Mouse (Mus musculus): ENCODE data around the gene Gm10096. TPM values are rescaled to one million over a fixed set of nuclear protein-coding genes. Genes with fewer than 3 reads are reported as not detected.
"Not testable (repeated sequence)": the region's sequence is repeated elsewhere in the genome, so short reads cannot be mapped to it uniquely, and the experiment has no call there.

The Gm10096 gene
- not detected in 2 replicates for total RNA-seq (2017)

GRCm38 (mm10) chrX:28954602-28955001 lies at the start of gene Gm10096:
Gm10096 (minus strand) TSS chrX:28954702.
- not testable (repeated sequence) for ATAC-seq (ENCODE audit: extremely low read depth, insufficient number of reproducible peaks, low FRiP score, poor library complexity, severe bottlenecking)

Measured in neutrophil, adult 5-6 weeks (primary cell).